Mouse (Mus musculus) ES-E14 (cell line): ENCODE data around the gene Zfp787. TPM values are rescaled to one million over a fixed set of nuclear protein-coding genes. Genes with fewer than 3 reads are reported as not detected.

Source experiments
- DNase-seq: peaks from one replicate; pipeline ENCODE4 v3.0.0-alpha.2; 2013; ENCODE audit warnings: low read depth, low spot score
- H3K27ac ChIP-seq: 2 replicates; pipeline ENCODE4 v1.5.1; 2012; ENCODE audit warnings: low read depth, mild to moderate bottlenecking, low read length, moderate library complexity, mixed read lengths; ENCODE audit not compliant: poor library complexity, insufficient read depth, severe bottlenecking
- H3K36me3 ChIP-seq: 2 replicates; pipeline ENCODE4 v1.6.1; 2012; ENCODE audit warnings: mild to moderate bottlenecking, low read length, moderate library complexity, mixed read lengths; ENCODE audit not compliant: control insufficient read depth, poor library complexity, insufficient read depth, severe bottlenecking
- H3K4me1 ChIP-seq, 2 experiments: fragments of 150-350 bp in 1 of 2; sonication (generic) in 1 of 2; 2 replicates each; pipeline ENCODE4 v1.6.1; 2012; ENCODE audit warnings: low read length in 2 of 2, mild to moderate bottlenecking in 1 of 2, mixed read lengths in 1 of 2; ENCODE audit not compliant: control insufficient read depth in 2 of 2, insufficient read depth in 2 of 2, poor library complexity in 1 of 2
- H3K4me3 ChIP-seq, 2 experiments: fragments of 150-350 bp in 1 of 2; sonication (generic) in 1 of 2; 2 replicates each; pipeline ENCODE4 v1.5.1; 2012; ENCODE audit warnings: low read length in 2 of 2, low read depth in 1 of 2, mild to moderate bottlenecking in 1 of 2, mixed read lengths in 1 of 2; ENCODE audit not compliant: insufficient read depth in 1 of 2, poor library complexity in 1 of 2, severe bottlenecking in 1 of 2
- H3K9ac ChIP-seq: 2 replicates; pipeline ENCODE4 v1.6.1; 2012; ENCODE audit warnings: low read depth, mild to moderate bottlenecking, low read length, mixed read lengths; ENCODE audit not compliant: poor library complexity, insufficient read depth, severe bottlenecking
- H3K9me3 ChIP-seq: fragments of 150-350 bp; sonication (generic); 2 replicates; pipeline ENCODE4 v1.6.1; 2012; ENCODE audit warnings: low read depth, mild to moderate bottlenecking, low read length; ENCODE audit not compliant: control insufficient read depth, insufficient read depth
- CHD2 ChIP-seq: IDR thresholded peaks from 2 replicates; pipeline ENCODE4 v1.6.1; 2014; ENCODE audit warnings: mild to moderate bottlenecking, low read depth, low read length, inconsistent platforms
- HCFC1 ChIP-seq: IDR thresholded peaks from 2 replicates; pipeline ENCODE4 v1.6.1; 2012; ENCODE audit warnings: low read length, inconsistent platforms, borderline replicate concordance; ENCODE audit not compliant: insufficient read depth
- MAFK ChIP-seq: IDR thresholded peaks from 2 replicates; pipeline ENCODE4 v1.6.1; 2014; ENCODE audit warnings: mild to moderate bottlenecking, low read depth, low read length, inconsistent platforms; ENCODE audit not compliant: insufficient read depth
- ZC3H11A ChIP-seq: IDR thresholded peaks from 2 replicates; pipeline ENCODE4 v1.6.1; 2012; ENCODE audit warnings: low read depth, mild to moderate bottlenecking, inconsistent platforms, low read length, borderline replicate concordance
- ZNF384 ChIP-seq: IDR thresholded peaks from 2 replicates; pipeline ENCODE4 v1.6.1; 2012; ENCODE audit warnings: low read depth, low read length, inconsistent platforms
- in situ Hi-C, 2 experiments: fragments of 600-800 bp; cut with MboI; formaldehyde crosslinking; loops; one replicate each; pipeline ENCODE4 v1.15.1; 2025; ENCODE audit warnings: low sequenced_read_pairs in 2 of 2, inconsistent platforms in 1 of 2; ENCODE audit not compliant: unreplicated experiment in 2 of 2
- total RNA-seq: library from RNA; depleted of rRNA; stranded (reverse); fragments of 300-350 nt; gene quantifications from 2 replicates; pipeline ENCODE4 v1.2.3, GENCODE M21; 2012; rRNA removed

The Zfp787 gene
- total RNA-seq, result 20.9 and 29.0 TPM in 2 replicates

GRCm38 (mm10) chr7:6155901-6156411, at the start of gene Zfp787:
TSS of gene Zfp787 (minus strand) at chr7:6155997.
- Histone ChIP-seq H3K4me1 (peaks cover 0 to 2% of the 10 kb centered on the region in 2 experiments; a peak in 2 of 4 replicates), H3K9me3 (no peaks in the 10 kb centered on the region), H3K27ac (peak within 1 kb of the TSS; percentile 88), H3K4me3 (peak within 1 kb of the TSS; percentile 91 to 96), H3K36me3 (no peaks in the 10 kb centered on the region), H3K9ac (peak within 1 kb of the TSS; percentile 94)
- DNase-seq, result peak; percentile 94
- TF ChIP-seq HCFC1 (peak; percentile 69), ZC3H11A (no peak), MAFK (no peak), ZNF384 (no peak)
- in situ Hi-C loops, result no loop called here

GRCm38 (mm10) chr7:6204200-6204599, 48.4 kb upstream of the Zfp787 start:
- Histone ChIP-seq H3K4me1 (peaks cover 2 to 4% of the 10 kb centered on the region in 2 experiments; a peak in 2 of 4 replicates), H3K36me3 (no peaks in the 10 kb centered on the region), H3K9me3 (no peaks in the 10 kb centered on the region), H3K27ac (no peak overlapping the region), H3K9ac (no peak overlapping the region), H3K4me3 (no peak overlapping the region)
- no peak for DNase-seq
- no peak for TF ChIP-seq ZC3H11A
- TF ChIP-seq HCFC1, result no peak
- no peak for TF ChIP-seq MAFK
- no peak for TF ChIP-seq CHD2
- no peak for TF ChIP-seq ZNF384
- in situ Hi-C loops, result no loop called here

GRCm38 (mm10) chr7:6196790-6197189, 41.0 kb upstream of the Zfp787 start, which contains the start of gene Galp:
TSS of gene Galp (plus strand) at chr7:6197090.
- in situ Hi-C loops, result loop anchor here in 1 of 2 experiments (10.0 kb wide), 1 partner anchor 72 kb away; no protein-coding TSS in a partner anchor
- no peaks in the 10 kb centered on the region for H3K4me1 ChIP-seq
- TF ChIP-seq ZNF384, result no peak
- no peak for TF ChIP-seq MAFK
- no peak for TF ChIP-seq CHD2
- TF ChIP-seq ZC3H11A, result no peak
- TF ChIP-seq HCFC1, result no peak
- H3K9me3 ChIP-seq, result no peaks in the 10 kb centered on the region
- no peak within 1 kb of the TSS; a peak in 1 of 4 replicates for H3K4me3 ChIP-seq
- no peak for DNase-seq
- no peak within 1 kb of the TSS for H3K27ac ChIP-seq
- no peaks in the 10 kb centered on the region for H3K36me3 ChIP-seq
- no peak within 1 kb of the TSS for H3K9ac ChIP-seq

- no peak overlapping the region for H3K27ac ChIP-seq
- H3K9ac ChIP-seq, result no peak overlapping the region
- TF ChIP-seq ZC3H11A (peak; percentile 48; the same call in 1 of the 2 replicates), HCFC1 (no peak)
- no peaks in the 10 kb centered on the region for H3K9me3 ChIP-seq
- DNase-seq, result no peak
- no peaks in the 10 kb centered on the region for H3K4me1 ChIP-seq
- in situ Hi-C loops, result loop anchor here in 1 of 2 experiments (10.0 kb wide), 1 partner anchor 71 kb away; no protein-coding TSS in a partner anchor
- no peaks in the 10 kb centered on the region for H3K36me3 ChIP-seq
- H3K4me3 ChIP-seq, result no peak overlapping the region
Observed at GRCm38 (mm10) chr7:6195777-6196176, 40.0 kb upstream of the Zfp787 start.

- Histone ChIP-seq H3K27ac (no peak overlapping the region), H3K36me3 (peaks cover 3% of the 10 kb centered on the region; the same call in 1 of the 2 replicates), H3K9me3 (no peaks in the 10 kb centered on the region), H3K4me1 (no peaks in the 10 kb centered on the region), H3K9ac (no peak overlapping the region), H3K4me3 (no peak overlapping the region)
- no peak for TF ChIP-seq ZNF384
- 0 out of 2 replicates have a peak, but pooled peaks have one; percentile 22 for TF ChIP-seq ZC3H11A
- peak; percentile 58 for DNase-seq
- in situ Hi-C loops, result loop anchor here in 1 of 2 experiments (10.0 kb wide), 1 partner anchor 69 kb away; no protein-coding TSS in a partner anchor
Observed at GRCm38 (mm10) chr7:6194129-6194528, 38.3 kb upstream of the Zfp787 start.
